Mouse (Mus musculus): ENCODE measurements around the gene Poldip3. TPM values are rescaled to one million over a fixed set of nuclear protein-coding genes. Genes with fewer than 3 reads are reported as not detected.

Poldip3 gene
- polyA plus RNA-seq, 1 experiment from 2014 or later: 161 TPM

DNA sequence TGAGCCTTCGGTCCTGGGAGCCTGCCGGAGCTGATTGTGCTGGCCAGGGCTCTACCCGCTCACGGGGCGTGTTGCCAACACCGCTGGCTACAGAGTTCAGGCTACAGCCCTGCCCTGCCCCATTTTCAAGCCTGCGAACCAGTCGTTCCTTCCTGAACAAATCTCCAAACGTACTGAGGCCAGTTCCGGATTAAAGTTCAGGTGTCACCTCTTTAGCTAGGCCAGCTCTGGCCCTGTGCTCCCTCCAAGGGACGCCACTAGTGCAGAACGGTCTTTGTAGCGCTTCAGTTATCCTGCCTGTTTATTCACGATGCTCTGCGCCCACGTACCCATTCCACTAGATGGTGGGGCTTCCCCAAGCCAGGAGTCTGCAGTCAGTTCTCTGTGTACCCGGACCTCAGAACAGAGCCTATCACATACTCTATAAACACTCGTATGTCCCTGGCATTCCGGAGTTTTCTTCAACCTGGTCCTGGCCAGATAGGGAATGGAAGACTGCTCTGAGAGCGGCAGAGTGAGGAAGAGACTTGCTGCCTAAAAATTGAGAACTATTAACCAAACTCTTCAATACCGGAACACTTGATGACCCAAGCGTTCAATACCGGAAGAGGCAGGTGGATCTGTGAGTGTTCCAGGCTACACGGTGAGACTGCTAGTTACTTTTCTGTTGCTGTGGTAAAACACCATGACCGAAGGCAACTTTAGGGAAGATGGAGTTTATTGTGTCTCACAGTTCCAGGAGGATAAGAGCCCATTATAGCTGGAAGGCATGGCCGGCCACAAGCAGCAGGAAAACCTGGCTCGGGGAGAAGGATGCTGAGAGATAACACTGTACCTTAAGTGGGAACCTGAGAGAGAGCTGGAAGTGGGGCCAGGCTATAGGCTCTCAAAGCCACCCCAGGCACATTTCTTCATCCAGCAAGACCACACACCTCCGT, 23.6 kb upstream of the Poldip3 start, which contains the start of gene Cyb5r3:
TSS of gene Cyb5r3 (minus strand) at position 101 of the 938 bp plus-strand sequence.
- ATAC-seq (replicated peaks; ENCODE audit: insufficient number of reproducible peaks, low FRiP score, low TSS enrichment, low read depth) (peak; percentile 51; the same call in 1 of the 2 replicates), DNase-seq (ENCODE audit: low spot score) (peak; percentile 34)
- Histone ChIP-seq H3K4me1 (ENCODE audit: control insufficient read depth, insufficient read depth, low read length) (peaks cover 2% of the 10 kb centered on the region; the same call in 1 of the 2 replicates), H3K36me3 (replicated peaks; ENCODE audit: control insufficient read depth, insufficient read depth, low read depth, low read length) (no peaks in the 10 kb centered on the region), H3K27me3 (ENCODE audit: control insufficient read depth, insufficient read depth, low read length) (no peaks in the 10 kb centered on the region), H3K9ac (replicated peaks; ENCODE audit: low read length) (peak within 1 kb of the TSS; percentile 80), H3K4me2 (ENCODE audit: low read depth, low read length) (peak within 1 kb of the TSS; percentile 87), H3K9me3 (replicated peaks; ENCODE audit: control insufficient read depth, low read length) (no peaks in the 10 kb centered on the region), H3K4me3 (ENCODE audit: low read depth, low read length) (peak within 1 kb of the TSS; percentile 95), H3K27ac (replicated peaks; ENCODE audit: low read depth, low read length) (peak within 1 kb of the TSS; percentile 70)
- WGBS: 38% methylated on average over 28 of the region's 28 CpGs

DNA sequence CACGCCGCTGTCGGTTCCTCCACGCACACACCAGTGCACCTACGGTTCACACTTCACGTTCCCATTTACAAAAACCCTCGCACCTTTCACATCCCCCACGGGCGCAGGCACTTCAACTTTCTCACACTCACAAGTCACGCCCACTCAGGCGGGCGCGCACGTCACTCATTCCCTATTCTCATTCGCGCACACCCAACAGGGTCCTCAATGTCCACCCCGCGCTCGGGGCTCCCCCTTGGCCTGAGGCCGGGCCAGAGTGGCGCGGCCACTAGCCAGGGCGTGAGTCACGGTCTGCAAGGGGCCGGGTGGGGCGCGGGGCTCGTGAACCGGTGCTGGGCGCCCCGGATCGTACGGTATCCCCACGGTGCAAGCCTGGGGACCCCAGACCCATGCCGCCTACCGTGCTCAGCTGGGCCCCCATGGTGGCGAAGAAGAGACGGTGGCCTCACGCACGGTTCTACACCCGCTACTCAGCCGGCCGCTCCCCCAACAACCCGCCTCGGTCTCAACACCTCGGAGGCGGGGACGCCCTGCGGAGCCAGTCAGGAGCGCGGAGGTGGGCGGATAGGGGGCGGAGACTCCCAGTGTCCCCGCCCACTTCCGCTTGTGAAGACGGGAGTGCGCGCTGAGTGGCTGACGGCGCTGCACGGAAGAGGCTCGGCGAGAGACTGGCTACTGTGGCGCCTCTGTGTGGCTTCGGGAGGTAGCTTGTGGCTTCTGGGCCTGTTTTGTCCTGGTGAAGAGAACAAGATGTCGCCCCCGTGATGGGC, 22.7 kb upstream of the Poldip3 start:
- DNase-seq (ENCODE audit: low spot score) (peak; percentile 100), ATAC-seq (replicated peaks; ENCODE audit: insufficient number of reproducible peaks, low FRiP score, low TSS enrichment, low read depth) (peak; percentile 98)
- H3K27ac ChIP-seq (replicated peaks; ENCODE audit: low read depth, low read length): peak overlapping the region; percentile 70
- H3K9me3 ChIP-seq (replicated peaks; ENCODE audit: control insufficient read depth, low read length): no peaks in the 10 kb centered on the region
- peak overlapping the region; percentile 95 for H3K4me3 ChIP-seq (ENCODE audit: low read depth, low read length)
- H3K4me2 ChIP-seq (ENCODE audit: low read depth, low read length): peak overlapping the region; percentile 87
- WGBS: 2% methylated on average over 66 of the region's 67 CpGs
- peaks cover 2% of the 10 kb centered on the region; the same call in 1 of the 2 replicates for H3K4me1 ChIP-seq (ENCODE audit: control insufficient read depth, insufficient read depth, low read length)
- peak overlapping the region; percentile 80 for H3K9ac ChIP-seq (replicated peaks; ENCODE audit: low read length)
- H3K36me3 ChIP-seq (replicated peaks; ENCODE audit: control insufficient read depth, insufficient read depth, low read depth, low read length): no peaks in the 10 kb centered on the region
- H3K27me3 ChIP-seq (ENCODE audit: control insufficient read depth, insufficient read depth, low read length): no peaks in the 10 kb centered on the region

DNA sequence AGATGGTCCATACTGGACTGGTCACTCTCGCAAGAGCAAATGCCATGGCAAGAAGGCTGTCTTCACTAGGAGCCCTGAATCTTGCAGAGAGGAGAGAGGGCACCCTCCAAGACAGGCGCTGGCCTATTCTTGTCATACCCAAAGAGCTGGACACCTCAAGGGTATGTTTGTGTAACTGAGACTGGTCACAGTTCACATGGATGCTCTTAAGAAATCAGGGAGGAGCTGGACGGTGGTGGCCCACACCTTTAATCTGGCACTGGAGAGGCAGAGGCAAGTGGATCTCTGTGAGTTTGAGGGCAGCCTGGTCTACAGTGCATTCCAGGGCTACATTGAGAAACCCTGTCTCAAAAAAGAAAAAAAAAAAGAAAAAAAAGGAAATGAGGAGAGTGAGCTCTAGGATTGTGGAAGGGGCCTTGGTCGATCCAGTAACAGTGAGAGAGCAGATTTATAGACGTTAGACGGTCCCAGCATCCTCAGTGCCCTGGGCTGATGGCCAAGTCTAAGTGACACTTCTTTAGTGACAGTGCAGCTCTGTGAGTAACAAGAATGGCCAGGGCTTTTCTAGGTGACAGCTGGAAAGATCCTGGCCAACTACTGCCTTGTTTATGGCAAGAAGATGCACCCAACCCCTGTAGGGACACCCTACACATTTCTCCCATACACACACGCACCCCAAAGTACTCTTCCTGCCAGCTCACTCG, 21.9 kb upstream of the Poldip3 start:
- Histone ChIP-seq H3K9ac (replicated peaks; ENCODE audit: low read length) (peak overlapping the region; percentile 80), H3K27ac (replicated peaks; ENCODE audit: low read depth, low read length) (no peak overlapping the region), H3K4me2 (ENCODE audit: low read depth, low read length) (peak overlapping the region; percentile 87), H3K9me3 (replicated peaks; ENCODE audit: control insufficient read depth, low read length) (no peaks in the 10 kb centered on the region), H3K4me3 (ENCODE audit: low read depth, low read length) (peak overlapping the region; percentile 95), H3K4me1 (ENCODE audit: control insufficient read depth, insufficient read depth, low read length) (peaks cover 2% of the 10 kb centered on the region; the same call in 1 of the 2 replicates), H3K27me3 (ENCODE audit: control insufficient read depth, insufficient read depth, low read length) (no peaks in the 10 kb centered on the region), H3K36me3 (replicated peaks; ENCODE audit: control insufficient read depth, insufficient read depth, low read depth, low read length) (no peaks in the 10 kb centered on the region)
- DNase-seq (ENCODE audit: low spot score) (no peak), ATAC-seq (replicated peaks; ENCODE audit: insufficient number of reproducible peaks, low FRiP score, low TSS enrichment, low read depth) (no peak)
- 65% methylated on average over 8 of the region's 8 CpGs for WGBS

DNA sequence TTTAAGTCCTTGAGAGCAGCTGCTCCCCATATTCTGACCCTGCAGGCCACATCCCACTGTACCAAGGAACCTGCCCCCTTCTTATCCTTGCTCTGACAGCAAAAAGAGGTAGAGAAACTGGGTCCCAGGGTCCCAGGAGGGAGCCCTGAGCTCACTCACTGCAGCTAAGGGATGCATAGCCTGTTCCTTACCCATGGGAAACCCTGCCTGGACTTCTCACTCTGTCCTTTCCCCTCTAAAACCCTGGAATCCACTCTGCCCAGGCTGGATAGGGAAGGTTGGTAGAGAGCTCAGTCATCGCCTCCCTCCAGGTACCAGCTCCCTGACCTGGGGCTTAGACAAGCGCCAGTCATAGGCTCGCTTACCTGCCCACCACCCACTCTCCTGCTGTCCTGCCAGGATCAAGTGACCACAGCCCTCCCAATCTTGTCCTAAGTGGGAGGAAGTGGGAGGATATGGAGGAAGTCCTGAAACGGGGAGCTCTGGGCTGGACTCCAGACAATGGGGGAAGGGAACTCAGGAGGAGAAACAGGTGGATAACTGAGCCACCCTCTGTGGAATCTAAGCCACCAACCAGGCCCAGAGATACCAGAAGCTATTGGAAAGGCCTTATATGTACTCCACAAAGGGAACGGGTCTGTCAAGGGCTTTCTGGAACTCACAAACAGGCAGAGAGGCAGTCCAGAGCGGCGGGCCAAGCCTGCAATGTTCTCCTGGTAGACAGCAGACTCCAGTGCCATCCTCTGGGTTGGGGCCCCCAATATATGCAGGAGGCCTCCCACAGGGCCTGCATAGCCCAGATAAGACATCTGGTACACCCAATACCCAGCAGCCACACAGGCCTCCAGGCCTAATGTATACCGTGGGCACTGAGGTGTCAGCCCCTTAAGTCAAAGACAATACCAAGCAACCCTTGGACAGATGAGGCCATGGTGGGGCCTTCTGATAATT, 20.9 kb upstream of the Poldip3 start:
- Histone ChIP-seq H3K9ac (replicated peaks; ENCODE audit: low read length) (no peak overlapping the region), H3K4me2 (ENCODE audit: low read depth, low read length) (no peak overlapping the region; the same call in 1 of the 2 replicates), H3K9me3 (replicated peaks; ENCODE audit: control insufficient read depth, low read length) (no peaks in the 10 kb centered on the region), H3K27ac (replicated peaks; ENCODE audit: low read depth, low read length) (no peak overlapping the region), H3K4me1 (ENCODE audit: control insufficient read depth, insufficient read depth, low read length) (peaks cover 2% of the 10 kb centered on the region; the same call in 1 of the 2 replicates), H3K36me3 (replicated peaks; ENCODE audit: control insufficient read depth, insufficient read depth, low read depth, low read length) (no peaks in the 10 kb centered on the region), H3K4me3 (ENCODE audit: low read depth, low read length) (no peak overlapping the region), H3K27me3 (ENCODE audit: control insufficient read depth, insufficient read depth, low read length) (no peaks in the 10 kb centered on the region)
- ATAC-seq (replicated peaks; ENCODE audit: insufficient number of reproducible peaks, low FRiP score, low TSS enrichment, low read depth): no peak
- WGBS: 85% methylated on average over 8 of the region's 8 CpGs
- DNase-seq (ENCODE audit: low spot score): no peak

DNA sequence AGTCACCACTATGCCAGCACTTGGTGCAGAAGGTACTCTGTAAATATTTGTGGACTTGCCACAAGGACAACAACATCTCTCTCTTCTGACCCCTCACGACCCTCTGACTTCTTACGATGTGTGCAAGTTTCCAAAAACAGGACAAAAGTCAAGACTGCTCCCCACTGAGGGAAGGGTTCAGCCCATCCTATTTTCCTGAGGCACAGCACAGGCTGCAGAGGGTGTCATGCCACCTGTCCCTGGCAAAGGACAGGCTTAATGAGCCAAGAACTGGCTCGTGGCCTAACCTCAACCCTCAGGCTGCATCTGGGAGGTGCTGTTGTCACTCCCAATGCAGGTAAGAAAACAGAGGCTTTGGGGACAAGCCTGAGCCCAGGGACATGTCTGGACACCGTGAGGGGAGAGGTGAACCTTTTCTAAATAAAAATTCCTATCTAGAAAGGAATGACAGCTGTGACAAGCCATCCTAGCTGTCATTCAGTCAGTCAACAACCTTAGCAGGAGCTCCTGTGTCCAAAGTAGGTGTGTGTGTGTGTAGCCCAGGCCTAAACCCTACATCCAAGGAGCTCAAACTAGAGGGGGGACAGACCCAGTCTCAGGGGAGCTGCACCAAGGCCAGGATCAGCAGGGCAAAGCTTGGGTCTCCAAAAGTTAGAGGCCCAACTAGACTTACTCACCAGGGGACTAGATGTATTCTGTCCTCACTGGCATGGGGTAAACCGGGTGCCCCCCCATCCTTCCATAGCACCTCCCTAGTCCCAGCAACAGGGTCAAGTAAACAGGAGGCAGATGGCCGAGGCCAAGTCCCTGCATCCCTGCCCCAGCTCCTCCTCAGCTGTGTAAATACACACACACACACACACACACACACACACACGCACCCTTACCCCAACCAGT, 19.9 kb upstream of the Poldip3 start:
- H3K4me3 ChIP-seq (ENCODE audit: low read depth, low read length): no peak overlapping the region
- no peaks in the 10 kb centered on the region for H3K27me3 ChIP-seq (ENCODE audit: control insufficient read depth, insufficient read depth, low read length)
- H3K4me2 ChIP-seq (ENCODE audit: low read depth, low read length): no peak overlapping the region; the same call in 1 of the 2 replicates
- 70% methylated on average over 7 of the region's 7 CpGs for WGBS
- ATAC-seq (replicated peaks; ENCODE audit: insufficient number of reproducible peaks, low FRiP score, low TSS enrichment, low read depth): no peak
- H3K9me3 ChIP-seq (replicated peaks; ENCODE audit: control insufficient read depth, low read length): no peaks in the 10 kb centered on the region
- H3K36me3 ChIP-seq (replicated peaks; ENCODE audit: control insufficient read depth, insufficient read depth, low read depth, low read length): no peaks in the 10 kb centered on the region
- H3K9ac ChIP-seq (replicated peaks; ENCODE audit: low read length): no peak overlapping the region
- no peak for DNase-seq (ENCODE audit: low spot score)
- H3K4me1 ChIP-seq (ENCODE audit: control insufficient read depth, insufficient read depth, low read length): peaks cover 2% of the 10 kb centered on the region; the same call in 1 of the 2 replicates
- no peak overlapping the region for H3K27ac ChIP-seq (replicated peaks; ENCODE audit: low read depth, low read length)

GRCm38 (mm10) chr15:83168311-83168710, 19.1 kb upstream of the Poldip3 start:
- H3K27ac ChIP-seq (replicated peaks; ENCODE audit: low read depth, low read length): no peak overlapping the region
- no peak overlapping the region for H3K4me3 ChIP-seq (ENCODE audit: low read depth, low read length)
- peaks cover 2% of the 10 kb centered on the region; the same call in 1 of the 2 replicates for H3K4me1 ChIP-seq (ENCODE audit: control insufficient read depth, insufficient read depth, low read length)
- DNase-seq (ENCODE audit: low spot score) (no peak), ATAC-seq (replicated peaks; ENCODE audit: insufficient number of reproducible peaks, low FRiP score, low TSS enrichment, low read depth) (no peak)
- H3K9me3 ChIP-seq (replicated peaks; ENCODE audit: control insufficient read depth, low read length): no peaks in the 10 kb centered on the region
- no peaks in the 10 kb centered on the region for H3K36me3 ChIP-seq (replicated peaks; ENCODE audit: control insufficient read depth, insufficient read depth, low read depth, low read length)
- 84% methylated on average over 3 of the region's 3 CpGs for WGBS
- H3K4me2 ChIP-seq (ENCODE audit: low read depth, low read length): no peak overlapping the region
- H3K9ac ChIP-seq (replicated peaks; ENCODE audit: low read length): no peak overlapping the region
- H3K27me3 ChIP-seq (ENCODE audit: control insufficient read depth, insufficient read depth, low read length): no peaks in the 10 kb centered on the region

Data from embryonic facial prominence, embryonic 11.5 days (tissue).